Mouse (Mus musculus) G1E (cell line): Measurements from ENCODE around the gene Lfng.

Experiments
- CTCF ChIP-seq: IDR thresholded peaks from 2 replicates; pipeline ENCODE4 v1.5.1; 2012; ENCODE audit warnings: low read depth, low read length, inconsistent platforms, mixed read lengths
- GATA1 ChIP-seq: IDR thresholded peaks from 2 replicates; pipeline ENCODE4 v1.6.1; 2012; ENCODE audit warnings: borderline replicate concordance, low read length, inconsistent platforms, mixed read lengths
- TAL1 ChIP-seq: conservative IDR thresholded peaks from 2 replicates; pipeline ENCODE4 v1.6.1; 2012; ENCODE audit warnings: low read depth, low read length, inconsistent platforms, mixed read lengths

GRCm38 (mm10) chr5:140647031-140647760 lies 40.1 kb downstream of the Lfng start:
- no peak for TF ChIP-seq CTCF
- TF ChIP-seq TAL1 = no peak
- no peak for TF ChIP-seq GATA1
